Mouse (Mus musculus) liver, adult 2 months (tissue): Measurements from ENCODE around the gene Arl4a.

Experiments used
- CTCF ChIP-seq: fragments of 200-500 bp; IDR thresholded peaks from 2 replicates; pipeline ENCODE4 v1.5.1; 2011; ENCODE audit warnings: low read depth, low read length, control low read depth
- POLR2A ChIP-seq: fragments of 200-500 bp; IDR thresholded peaks from 2 replicates; pipeline ENCODE4 v1.6.1; 2011; ENCODE audit warnings: low read length, control low read depth; ENCODE audit not compliant: insufficient read depth; ENCODE audit errors: extremely low read depth

DNA sequence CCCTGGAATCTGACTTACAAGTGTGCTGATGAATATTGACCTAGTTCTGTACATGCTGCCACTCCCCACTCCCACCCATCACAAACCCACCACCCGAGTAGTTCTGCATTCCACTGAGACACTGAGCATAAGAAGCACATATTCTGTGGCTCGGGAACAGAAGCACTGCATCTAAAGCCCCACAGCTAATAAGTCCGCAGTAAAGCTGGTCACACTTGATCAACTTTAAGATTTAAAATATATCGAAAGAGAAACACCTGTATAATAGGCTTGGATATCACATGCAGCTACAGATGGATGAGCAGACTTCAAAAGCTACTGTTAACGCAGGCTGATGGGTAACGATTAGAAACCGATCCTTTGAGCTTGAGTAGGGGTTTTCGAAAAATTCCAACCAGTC is 78.7 kb downstream of the Arl4a start:
- TF ChIP-seq CTCF, result no peak
- TF ChIP-seq POLR2A, result no peak
